Mouse (Mus musculus): ENCODE results near the gene Gp9. TPM values are rescaled to one million over a fixed set of nuclear protein-coding genes. Genes with fewer than 3 reads are reported as not detected.

Gp9 gene
- polyA plus RNA-seq, 1 experiment from 2014 or later, result 0.66 TPM

- ATAC-seq (replicated peaks; ENCODE audit: low FRiP score, low read depth) (no peak), DNase-seq (ENCODE audit: low spot score) (no peak)
- Histone ChIP-seq H3K27ac (peak overlapping the region; percentile 97), H3K4me1 (replicated peaks; ENCODE audit: insufficient read depth, low read length) (peaks cover 22% of the 10 kb centered on the region), H3K4me3 (replicated peaks; ENCODE audit: low read depth, low read length) (no peak overlapping the region), H3K9ac (ENCODE audit: low read depth, low read length) (no peak overlapping the region), H3K4me2 (ENCODE audit: low read length) (peak overlapping the region; percentile 96), H3K27me3 (ENCODE audit: insufficient read depth, low read length) (no peaks in the 10 kb centered on the region), H3K9me3 (replicated peaks; ENCODE audit: low read length) (no peaks in the 10 kb centered on the region), H3K36me3 (ENCODE audit: insufficient read depth, low read length) (peaks cover 19% of the 10 kb centered on the region; the same call in 1 of the 2 replicates)
- 86% methylated on average over 1 of the region's 1 CpGs for WGBS
- TF ChIP-seq CTCF (IDR thresholded peaks at IDR 0.05; ENCODE audit: low read depth), result no peak
These were observed 34.8 kb downstream of the Gp9 start for GRCm38 (mm10) chr6:87812656-87813055.

- Histone ChIP-seq H3K4me3 (replicated peaks; ENCODE audit: low read depth, low read length) (no peak overlapping the region), H3K27ac (no peak overlapping the region), H3K36me3 (ENCODE audit: insufficient read depth, low read length) (peaks cover 35% of the 10 kb centered on the region), H3K4me1 (replicated peaks; ENCODE audit: insufficient read depth, low read length) (peaks cover 21% of the 10 kb centered on the region), H3K9me3 (replicated peaks; ENCODE audit: low read length) (no peaks in the 10 kb centered on the region), H3K9ac (ENCODE audit: low read depth, low read length) (no peak overlapping the region), H3K27me3 (ENCODE audit: insufficient read depth, low read length) (no peaks in the 10 kb centered on the region), H3K4me2 (ENCODE audit: low read length) (no peak overlapping the region)
- 86% methylated on average over 5 of the region's 5 CpGs for WGBS
- DNase-seq (ENCODE audit: low spot score) (no peak), ATAC-seq (replicated peaks; ENCODE audit: low FRiP score, low read depth) (no peak)
- TF ChIP-seq CTCF (IDR thresholded peaks at IDR 0.05; ENCODE audit: low read depth), result no peak
These were observed 36.6 kb downstream of the Gp9 start for GRCm38 (mm10) chr6:87814486-87814885.

DNA sequence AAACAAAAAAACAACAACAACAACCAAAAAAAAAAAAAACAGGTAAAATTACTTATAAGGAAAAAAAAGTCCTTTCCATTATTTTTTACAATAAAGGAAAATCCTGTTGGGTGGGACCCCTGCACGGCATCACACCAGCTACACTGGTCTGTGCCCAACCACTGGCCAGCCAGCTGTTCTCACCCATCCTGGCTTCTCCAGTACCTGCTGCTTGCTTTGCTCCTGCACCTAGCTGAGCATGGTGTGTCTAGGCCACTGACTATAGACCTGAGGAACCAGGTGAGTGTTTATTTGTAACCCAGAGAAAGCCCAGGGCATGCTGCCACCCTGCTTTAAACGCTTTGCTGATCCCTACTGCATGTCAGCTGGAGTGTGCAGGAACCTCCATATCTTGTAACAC lies 42.5 kb downstream of the Gp9 start:
- H3K4me2 ChIP-seq (ENCODE audit: low read length), result no peak overlapping the region
- no peak overlapping the region for H3K27ac ChIP-seq
- peaks cover 54% of the 10 kb centered on the region for H3K36me3 ChIP-seq (ENCODE audit: insufficient read depth, low read length)
- no peak for DNase-seq (ENCODE audit: low spot score)
- H3K4me1 ChIP-seq (replicated peaks; ENCODE audit: insufficient read depth, low read length), result no peaks in the 10 kb centered on the region
- H3K9me3 ChIP-seq (replicated peaks; ENCODE audit: low read length), result no peaks in the 10 kb centered on the region
- WGBS, result 89% methylated on average over 2 of the region's 2 CpGs
- H3K4me3 ChIP-seq (replicated peaks; ENCODE audit: low read depth, low read length), result no peak overlapping the region
- no peak overlapping the region for H3K9ac ChIP-seq (ENCODE audit: low read depth, low read length)
- H3K27me3 ChIP-seq (ENCODE audit: insufficient read depth, low read length), result no peaks in the 10 kb centered on the region
- TF ChIP-seq CTCF (IDR thresholded peaks at IDR 0.05; ENCODE audit: low read depth), result no peak
- ATAC-seq (replicated peaks; ENCODE audit: low FRiP score, low read depth), result no peak

Other genes with a start within 250 kb of the Gp9 start
- gene Arhgap25, start 244.8 kb upstream of the Gp9 start, polyA plus RNA-seq (2015; fragmentation: Nextera tagmentation; extraction: Ambion mirVana), result 4.1 and 4.4 TPM in 2 replicates
- gene Prokr1, start 187.3 kb upstream of the Gp9 start, polyA plus RNA-seq (2015; fragmentation: Nextera tagmentation; extraction: Ambion mirVana), result 2.5 TPM in 2 replicates
- gene Aplf, start 105.9 kb upstream of the Gp9 start, polyA plus RNA-seq (2015; fragmentation: Nextera tagmentation; extraction: Ambion mirVana), result 12.7 and 14.3 TPM in 2 replicates
- gene Efcc1, start 47.2 kb upstream of the Gp9 start, polyA plus RNA-seq (2015; fragmentation: Nextera tagmentation; extraction: Ambion mirVana), result 1.7 and 2.0 TPM in 2 replicates
- gene Rab43, start 34.1 kb downstream of the Gp9 start, polyA plus RNA-seq (2015; fragmentation: Nextera tagmentation; extraction: Ambion mirVana), result 16.4 and 17.1 TPM in 2 replicates
- 3.0 and 4.1 TPM in 2 replicates for gene Gm45140, start 57.7 kb downstream of the Gp9 start, polyA plus RNA-seq (2015; fragmentation: Nextera tagmentation; extraction: Ambion mirVana)
- gene Isy1, start 60.7 kb downstream of the Gp9 start, polyA plus RNA-seq (2015; fragmentation: Nextera tagmentation; extraction: Ambion mirVana), result 46.6 and 48.5 TPM in 2 replicates
- gene Cnbp, start 73.0 kb downstream of the Gp9 start, polyA plus RNA-seq (2015; fragmentation: Nextera tagmentation; extraction: Ambion mirVana), result 881 and 892 TPM in 2 replicates
- 101 and 114 TPM in 2 replicates for gene Copg1, start 109.7 kb downstream of the Gp9 start, polyA plus RNA-seq (2015; fragmentation: Nextera tagmentation; extraction: Ambion mirVana)
- 47.1 and 55.2 TPM in 2 replicates for gene Hmces, start 135.9 kb downstream of the Gp9 start, polyA plus RNA-seq (2015; fragmentation: Nextera tagmentation; extraction: Ambion mirVana)
- 39.4 and 72.1 TPM in 2 replicates for gene H1fx, start 203.6 kb downstream of the Gp9 start, polyA plus RNA-seq (2015; fragmentation: Nextera tagmentation; extraction: Ambion mirVana)

Measured in kidney, postnatal 0 days (tissue).